29 mouse cellular contexts compared by ENCODE assay signal in genomic region chr5:66095166-66095565, GRCm38 (mm10).
DNase-seq lines count a peak whose midpoint lies in the region; ATAC-seq and TF ChIP-seq lines count a peak whose summit lies in the region.
"Had no signal": no experiment of that assay in that cellular context is flagged by ENCODE, and none has a peak within 500 bp of the region (broad histone marks: within the 10 kb centered on the region; RNA-seq: fewer than 3 reads in every experiment).

No protein-coding gene starts in this region.

- peaks cover 45% of the 10 kb centered on the region for H3K4me1 ChIP-seq in liver, adult 2 months (ENCODE audit: control insufficient read depth, insufficient read depth, low read length)
- peaks cover 2% of the 10 kb centered on the region; the same call in 1 of the 2 replicates for H3K4me1 ChIP-seq in liver, embryonic 12.5 days
- H3K4me1 ChIP-seq in intestine, postnatal 0 days (replicated peaks; ENCODE audit: control insufficient read depth, insufficient read depth, low read length) = no peaks in the 10 kb centered on the region; the same call in 1 of the 2 replicates
- H3K4me1 ChIP-seq: embryonic facial prominence, embryonic 15.5 days; forebrain, embryonic 12.5 days; midbrain, embryonic 10.5 days; neural tube, embryonic 12.5 days had no signal

- peaks cover 8% of the 10 kb centered on the region for H3K36me3 ChIP-seq in liver, adult 2 months (ENCODE audit: control insufficient read depth, insufficient read depth, low read length)
- no peaks in the 10 kb centered on the region for H3K36me3 ChIP-seq in liver, embryonic 12.5 days
- peaks cover 4% of the 10 kb centered on the region; the same call in 1 of the 2 replicates for H3K36me3 ChIP-seq in intestine, postnatal 0 days (ENCODE audit: control insufficient read depth, insufficient read depth)
- H3K36me3 ChIP-seq: embryonic facial prominence, embryonic 10.5 days; embryonic facial prominence, embryonic 15.5 days; forebrain, embryonic 12.5 days; heart, embryonic 13.5 days; limb, embryonic 12.5 days; midbrain, embryonic 10.5 days; neural tube, embryonic 12.5 days; stomach, embryonic 15.5 days had no signal

- no peaks in the 10 kb centered on the region for H3K27me3 ChIP-seq in liver, adult 2 months (ENCODE audit: control insufficient read depth, insufficient read depth, low read length)
- no peaks in the 10 kb centered on the region for H3K27me3 ChIP-seq in liver, embryonic 12.5 days (replicated peaks)
- no peaks in the 10 kb centered on the region for H3K27me3 ChIP-seq in intestine, postnatal 0 days (replicated peaks; ENCODE audit: control insufficient read depth, insufficient read depth, low read length)
- H3K27me3 ChIP-seq: CH12.LX; embryonic facial prominence, embryonic 15.5 days; forebrain, embryonic 12.5 days; heart, embryonic 13.5 days; limb, embryonic 12.5 days; neural tube, embryonic 12.5 days; stomach, embryonic 15.5 days had no signal

- intact Hi-C loops in left cerebral cortex, postnatal 10 days (cut with DNase I) = no loop called here

- TF ChIP-seq CTCF in liver, adult 2 months (IDR thresholded peaks at IDR 0.05; ENCODE audit: low read depth, low read length) = no peak
- TF ChIP-seq CTCF in intestine, postnatal 0 days (IDR thresholded peaks at IDR 0.05; ENCODE audit: low read depth) = no peak

- H3K79me2 ChIP-seq in liver, adult 2 months (ENCODE audit: control insufficient read depth, insufficient read depth, low read length) = peaks cover 26% of the 10 kb centered on the region; the same call in 1 of the 2 replicates

- no peaks in the 10 kb centered on the region for H3K9me3 ChIP-seq in liver, embryonic 12.5 days (replicated peaks)
- H3K9me3 ChIP-seq in intestine, postnatal 0 days (ENCODE audit: control insufficient read depth) = no peaks in the 10 kb centered on the region
- H3K9me3 ChIP-seq: embryonic facial prominence, embryonic 10.5 days; embryonic facial prominence, embryonic 15.5 days; forebrain, embryonic 12.5 days; heart, embryonic 13.5 days; limb, embryonic 12.5 days; midbrain, embryonic 10.5 days; neural tube, embryonic 12.5 days; stomach, embryonic 15.5 days had no signal

- DNase-seq in adrenal gland, adult (ENCODE audit: inconsistent age in 2 of 2, low spot score in 1 of 2) = peak; percentile 77 to 89
- no peak for DNase-seq in adrenal gland, adult 18-20 months (ENCODE audit: low spot score in 2 of 2)
- DNase-seq in liver, adult 2 months (ENCODE audit: extremely low read depth, low read depth, low spot score) = peak; percentile 71
- peak; percentile 72 for DNase-seq in adipocyte (ENCODE audit: low spot score)
- DNase-seq in left cerebral cortex, postnatal 10 days (ENCODE audit: extremely low spot score in 1 of 2, low spot score in 2 of 2) = no peak
- DNase-seq in cerebellum, postnatal 25 days = no peak
- DNase-seq: cerebellum, adult 2 months; cerebellum, postnatal 14 days; forebrain, postnatal 0 days; heart, postnatal 10 days; liver, postnatal 0 days; lung, postnatal 10 days; thymus, postnatal 25 days had no signal

- H3K4me2 ChIP-seq in liver, embryonic 12.5 days = no peak overlapping the region
- H3K4me2 ChIP-seq in intestine, postnatal 0 days (replicated peaks; ENCODE audit: low read depth) = no peak overlapping the region; the same call in 1 of the 2 replicates
- H3K4me2 ChIP-seq: embryonic facial prominence, embryonic 15.5 days; forebrain, embryonic 12.5 days; heart, embryonic 13.5 days; hindbrain, embryonic 14.5 days; limb, embryonic 12.5 days; liver, embryonic 11.5 days; neural tube, embryonic 12.5 days; stomach, embryonic 15.5 days had no signal

- no peak for ATAC-seq in liver, embryonic 12.5 days
- ATAC-seq in intestine, postnatal 0 days = no peak
- ATAC-seq: activated CD4-positive, CD25-positive, alpha-beta regulatory T cell, adult 4 months; forebrain, postnatal 0 days; inflammation-experienced regulatory T-cells, adult 6 months; liver, postnatal 0 days had no signal

- H3K9ac ChIP-seq in liver, adult 2 months (ENCODE audit: low read depth, low read length) = peak overlapping the region; percentile 32; the same call in 1 of the 2 replicates
- H3K9ac ChIP-seq in liver, embryonic 12.5 days = no peak overlapping the region
- H3K9ac ChIP-seq in intestine, postnatal 0 days (ENCODE audit: low read depth, low read length) = no peak overlapping the region
- H3K9ac ChIP-seq: embryonic facial prominence, embryonic 15.5 days; forebrain, embryonic 12.5 days; forebrain, postnatal 0 days; heart, embryonic 13.5 days; hindbrain, embryonic 14.5 days; limb, embryonic 12.5 days; liver, postnatal 0 days; neural tube, embryonic 12.5 days; stomach, embryonic 15.5 days had no signal

- WGBS in liver, adult 2 months = 10% methylated on average over 6 of the region's 6 CpGs
- 43% methylated on average over 6 of the region's 6 CpGs for WGBS in liver, embryonic 12.5 days (ENCODE audit: insufficient replicate concordance)
- 38% methylated on average over 6 of the region's 6 CpGs for WGBS in intestine, postnatal 0 days

- peak overlapping the region; percentile 67 for H3K27ac ChIP-seq in liver, adult 2 months (replicated peaks; ENCODE audit: insufficient read depth, low read depth, low read length)
- no peak overlapping the region for H3K27ac ChIP-seq in liver, embryonic 12.5 days
- peak overlapping the region; percentile 83 for H3K27ac ChIP-seq in intestine, postnatal 0 days (ENCODE audit: low read depth, low read length)
- H3K27ac ChIP-seq: embryonic facial prominence, embryonic 10.5 days; embryonic facial prominence, embryonic 15.5 days; forebrain, embryonic 12.5 days; heart, embryonic 13.5 days; hindbrain, embryonic 14.5 days; limb, embryonic 12.5 days; midbrain, embryonic 10.5 days; neural tube, embryonic 12.5 days; stomach, embryonic 15.5 days had no signal

- no peak overlapping the region for H3K4me3 ChIP-seq in liver, adult 2 months (ENCODE audit: insufficient read depth, low read depth, low read length)
- H3K4me3 ChIP-seq in liver, embryonic 12.5 days = no peak overlapping the region
- no peak overlapping the region for H3K4me3 ChIP-seq in intestine, postnatal 0 days (ENCODE audit: low read depth, low read length)
- H3K4me3 ChIP-seq: embryonic facial prominence, embryonic 10.5 days; embryonic facial prominence, embryonic 15.5 days; forebrain, embryonic 12.5 days; heart, embryonic 13.5 days; limb, embryonic 12.5 days; midbrain, embryonic 10.5 days; myocyte; neural tube, embryonic 12.5 days; stomach, embryonic 15.5 days had no signal

- TF ChIP-seq POLR2A in liver, adult 2 months (IDR thresholded peaks at IDR 0.05; ENCODE audit: extremely low read depth, insufficient read depth, low read length) = no peak

Comparison
In these comparisons a context has a peak if more than half of its experiments do, and no peak if none do; other contexts are left out.
1. DNase-seq: peak in adrenal gland, adult (2 of 2), liver, adult 2 months (single experiment) and adipocyte (single experiment); none in adrenal gland, adult 18-20 months (0 of 2), left cerebral cortex, postnatal 10 days (0 of 2) and cerebellum, postnatal 25 days (0 of 2).